Mouse (Mus musculus) mesoderm, embryonic 11.5 days (tissue): ENCODE results near the gene Unc5c.
A peak's percentile ranks its signal among the peaks of the same experiment; 100 is the strongest.

Experiments
- DNase-seq: peaks from one replicate; pipeline ENCODE4 v3.0.0-alpha.2; 2012; ENCODE audit warnings: low read depth, low spot score

Unc5c gene

DNA sequence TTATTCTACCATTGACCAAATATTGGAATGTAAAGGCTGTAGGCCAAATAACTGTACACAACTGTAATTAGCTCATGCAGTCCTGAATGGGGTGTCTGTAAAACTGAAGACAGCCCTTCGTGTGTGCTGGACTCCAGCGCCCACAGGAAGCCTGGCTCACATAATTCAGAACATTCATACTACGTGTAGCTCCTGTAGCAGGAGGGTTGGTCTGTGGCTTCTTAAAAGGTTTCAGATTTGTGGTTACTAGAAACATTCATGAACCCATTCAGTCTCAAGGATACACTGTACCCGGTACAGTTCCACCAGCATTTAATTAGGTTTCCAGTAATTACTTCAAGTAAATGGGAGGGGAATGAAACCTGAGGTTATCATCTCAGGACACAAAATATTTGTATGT is 246.6 kb downstream of the Unc5c start:
- DNase-seq = no peak

DNA sequence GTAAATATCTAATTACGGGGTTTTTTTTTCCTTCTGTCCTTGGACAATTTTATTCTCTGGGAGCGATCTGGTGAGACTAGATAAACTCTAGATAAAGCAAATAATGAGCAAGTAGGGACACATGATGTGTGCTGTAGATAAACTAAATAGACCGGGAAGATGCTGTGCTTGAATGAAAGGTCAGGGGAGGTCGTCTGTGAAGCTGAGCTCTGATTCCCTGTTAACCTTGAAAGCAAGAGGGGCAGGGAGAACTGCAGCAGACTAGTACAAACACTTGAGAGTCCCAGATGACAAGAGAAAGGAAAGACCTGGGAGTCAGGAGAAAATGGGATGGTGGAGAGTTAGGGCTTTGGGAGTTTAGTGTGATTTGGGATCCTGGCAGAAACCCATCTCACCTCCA is 251.4 kb downstream of the Unc5c start:
- DNase-seq = peak; percentile 16

DNA sequence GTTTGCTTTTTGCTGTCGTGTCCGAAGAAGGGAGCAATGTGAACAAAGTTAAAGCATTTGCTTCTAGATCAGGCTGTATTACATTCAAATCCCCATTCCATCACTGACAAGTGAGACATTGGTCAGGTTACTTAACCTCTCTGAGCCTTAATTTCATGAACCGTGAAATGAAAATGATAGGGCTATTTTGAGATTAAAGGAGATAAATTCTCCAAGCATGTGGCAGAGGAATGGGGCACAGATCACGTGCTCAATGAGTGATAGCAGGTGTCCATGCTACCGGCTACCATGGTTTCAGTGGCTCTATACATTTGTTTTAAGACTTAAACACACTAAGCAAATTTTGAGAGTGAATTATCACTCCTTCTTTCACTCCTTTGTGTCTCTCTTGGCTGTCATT is 254.0 kb downstream of the Unc5c start:
- no peak for DNase-seq

DNA sequence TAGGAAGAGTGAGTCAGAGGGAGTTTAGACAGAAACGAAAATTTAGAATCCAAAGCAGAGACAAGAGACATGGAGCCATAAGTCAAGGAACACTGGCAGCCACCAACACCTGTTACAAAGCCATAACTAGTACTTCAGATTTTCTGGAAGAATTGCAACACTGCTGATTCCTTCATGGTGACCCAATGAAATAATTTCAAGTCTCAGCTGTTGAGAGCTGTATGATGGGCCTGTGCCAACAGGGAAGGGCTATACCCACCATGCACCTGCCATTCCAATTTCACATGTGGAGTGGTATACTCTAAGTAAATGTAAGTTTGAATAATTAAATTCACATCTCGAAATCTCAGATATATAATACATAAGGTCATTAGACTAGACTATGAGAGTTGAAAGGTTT is 259.5 kb downstream of the Unc5c start:
- DNase-seq = no peak

DNA sequence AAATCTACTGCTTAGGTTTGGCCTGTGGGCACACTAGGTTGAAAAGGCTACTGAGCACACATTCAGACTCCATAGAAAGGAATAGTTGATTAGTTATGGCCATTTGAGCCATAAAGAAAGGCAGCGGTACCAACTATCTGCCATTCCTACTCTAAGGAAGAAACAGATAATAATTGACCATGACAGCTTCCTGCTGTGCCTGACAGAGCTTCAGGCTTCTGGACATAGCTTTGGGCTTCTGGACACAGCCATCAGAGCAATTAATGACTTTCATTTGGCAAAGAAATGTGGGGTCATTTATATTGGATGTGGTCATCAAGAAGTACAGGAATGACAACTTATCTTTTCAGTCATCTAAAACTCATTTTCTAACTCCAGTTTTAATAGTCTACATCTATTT is 260.4 kb downstream of the Unc5c start:
- peak; percentile 39 for DNase-seq

DNA sequence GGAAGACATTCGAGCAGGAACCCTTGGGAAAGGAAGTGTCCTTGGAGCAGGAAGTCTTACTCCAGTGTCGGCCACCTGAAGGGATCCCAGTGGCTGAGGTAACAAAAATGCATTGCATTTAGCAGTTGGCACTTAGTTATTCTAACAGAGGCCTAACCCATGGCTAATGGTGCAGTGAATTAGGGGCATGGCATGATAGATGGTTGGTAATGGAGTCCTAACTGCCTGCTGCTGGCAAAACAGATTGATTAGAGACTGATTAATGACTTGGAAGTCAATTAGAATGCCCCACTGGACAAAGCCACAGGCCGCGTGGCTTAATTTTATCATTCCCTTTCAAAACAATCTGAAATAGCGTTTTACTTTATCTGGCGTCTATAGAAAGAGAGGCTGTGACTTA is 268.8 kb downstream of the Unc5c start:
- peak; percentile 23 for DNase-seq

DNA sequence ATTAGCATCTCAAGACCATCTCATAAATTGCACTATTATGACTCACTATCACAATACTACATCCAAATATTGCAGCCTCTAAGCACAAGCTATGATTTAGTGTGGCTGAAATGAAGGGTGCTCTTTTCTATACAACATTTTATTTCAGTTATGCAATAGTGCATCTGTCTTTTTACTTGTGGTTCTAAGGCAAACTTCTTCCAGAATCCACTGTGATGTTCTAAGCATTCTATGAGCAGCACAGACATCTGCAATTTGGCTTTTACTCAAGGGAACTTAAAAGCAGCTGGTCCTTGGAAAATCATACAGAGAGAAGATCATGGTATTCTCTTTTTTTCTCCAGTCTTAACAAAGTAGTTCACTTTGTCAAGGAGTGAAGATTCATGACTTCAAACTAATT is 270.3 kb downstream of the Unc5c start:
- no peak for DNase-seq

DNA sequence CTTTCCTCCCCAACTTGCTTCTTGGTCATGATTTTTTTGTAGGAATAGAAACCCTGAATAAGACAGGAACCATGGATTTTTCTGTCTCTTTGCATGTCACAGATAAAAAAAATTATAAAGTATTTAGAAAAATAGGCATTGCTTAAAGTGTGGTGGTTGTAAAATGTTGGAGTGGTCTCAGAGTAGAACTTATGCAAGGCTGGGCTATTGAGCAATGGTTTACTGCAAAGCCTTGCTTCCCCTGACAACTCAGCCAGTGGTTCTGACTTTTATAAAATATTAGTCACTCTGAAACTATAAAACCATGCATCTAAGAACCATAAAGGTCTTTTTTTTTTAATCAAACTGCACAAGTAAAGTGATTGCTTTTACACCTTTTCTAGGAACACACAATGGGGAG is 280.3 kb downstream of the Unc5c start:
- DNase-seq = no peak

DNA sequence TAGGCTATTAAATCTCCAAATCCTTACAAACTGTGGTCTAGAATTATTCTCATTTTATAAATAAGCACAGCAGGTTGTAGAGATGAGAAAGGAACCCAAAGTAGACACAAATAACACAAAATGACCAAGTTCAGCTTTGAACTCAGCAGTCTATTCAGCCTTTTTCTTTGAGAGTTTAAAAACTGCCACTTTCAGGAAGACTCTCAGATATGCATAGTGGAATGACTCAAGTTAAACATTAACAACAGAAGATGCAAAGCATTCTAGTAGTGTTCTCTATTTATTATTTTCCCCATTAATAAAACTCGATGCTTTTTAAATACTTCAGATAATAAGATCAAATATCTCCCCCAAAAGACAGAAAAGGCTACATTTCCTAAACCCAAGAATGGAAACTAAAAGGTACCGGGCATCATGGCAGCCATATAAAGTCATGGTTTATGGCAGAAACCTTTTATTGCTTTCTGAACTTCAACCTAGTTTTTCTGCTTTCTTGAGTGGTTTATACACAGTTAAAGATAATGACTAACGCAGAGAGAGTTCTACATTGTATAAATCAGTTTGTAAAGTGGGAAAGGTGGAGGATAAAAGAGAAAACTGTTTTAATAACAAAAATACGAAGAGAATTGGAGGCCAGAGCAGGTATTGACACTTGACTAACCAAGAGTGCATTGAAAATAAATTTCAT is 283.8 kb downstream of the Unc5c start:
- DNase-seq = no peak

DNA sequence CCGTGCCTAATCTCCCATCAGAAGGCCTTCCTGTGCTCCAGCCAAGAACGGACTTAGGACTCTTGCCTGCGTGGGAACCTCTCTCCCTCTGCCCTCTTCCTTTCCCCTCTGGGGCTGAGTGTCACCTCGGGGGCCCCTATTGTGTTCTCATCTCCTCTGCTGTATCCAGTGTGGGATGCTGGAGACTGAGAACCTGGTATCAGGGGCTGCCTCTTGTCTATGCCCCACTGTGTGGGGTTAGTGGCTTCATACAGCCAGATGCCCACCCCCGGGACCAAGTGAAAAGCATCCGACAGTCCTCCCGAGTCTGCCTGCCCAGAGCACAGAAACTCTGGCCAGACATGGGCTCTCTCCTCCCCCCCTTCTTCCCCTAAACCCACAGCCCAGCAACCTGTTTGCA is 287.2 kb downstream of the Unc5c start:
- DNase-seq = no peak

DNA sequence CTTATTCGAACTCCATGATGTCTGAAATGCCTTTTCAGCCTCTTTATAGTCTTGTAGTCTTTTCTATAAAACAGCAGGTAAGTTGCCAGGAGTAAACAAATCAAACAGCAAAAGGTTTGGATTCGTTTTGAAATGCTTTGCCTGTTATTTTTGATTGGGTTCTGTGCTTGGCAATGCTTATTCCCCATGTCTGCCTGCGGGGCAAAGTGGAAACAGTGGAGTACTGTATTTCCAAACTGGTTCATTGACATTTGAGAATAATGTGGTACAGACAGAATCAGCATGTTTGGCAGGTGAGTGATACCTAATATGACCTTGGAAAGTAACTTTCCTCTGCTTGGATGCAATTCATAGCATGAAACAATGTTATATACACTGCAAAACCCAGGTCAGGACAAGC is 292.2 kb downstream of the Unc5c start:
- DNase-seq = no peak

DNA sequence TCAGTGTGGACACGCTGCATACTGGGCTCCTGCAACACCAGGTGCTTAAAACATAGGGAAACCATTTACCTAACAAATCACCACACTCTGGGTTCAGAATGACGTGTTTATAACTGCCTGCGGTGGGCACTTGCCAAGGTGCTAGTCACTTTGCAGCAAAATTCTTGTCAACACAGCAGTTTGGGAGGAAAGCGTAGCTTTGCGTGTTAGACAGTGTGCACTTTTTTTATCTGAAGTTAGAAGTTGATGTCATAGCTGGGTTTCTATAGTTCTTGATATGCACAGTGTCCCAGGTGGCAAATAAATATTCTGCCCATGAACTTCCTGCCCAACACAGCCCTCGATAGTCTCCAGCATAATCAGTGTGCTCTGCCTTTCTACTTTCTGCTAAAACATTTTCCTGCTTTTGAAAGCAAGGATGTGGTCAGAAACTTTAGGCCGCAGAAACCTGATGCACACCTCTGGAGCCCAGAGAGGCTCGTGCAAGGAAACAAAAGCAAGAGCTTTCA is 313.4 kb downstream of the Unc5c start:
- DNase-seq = no peak

DNA sequence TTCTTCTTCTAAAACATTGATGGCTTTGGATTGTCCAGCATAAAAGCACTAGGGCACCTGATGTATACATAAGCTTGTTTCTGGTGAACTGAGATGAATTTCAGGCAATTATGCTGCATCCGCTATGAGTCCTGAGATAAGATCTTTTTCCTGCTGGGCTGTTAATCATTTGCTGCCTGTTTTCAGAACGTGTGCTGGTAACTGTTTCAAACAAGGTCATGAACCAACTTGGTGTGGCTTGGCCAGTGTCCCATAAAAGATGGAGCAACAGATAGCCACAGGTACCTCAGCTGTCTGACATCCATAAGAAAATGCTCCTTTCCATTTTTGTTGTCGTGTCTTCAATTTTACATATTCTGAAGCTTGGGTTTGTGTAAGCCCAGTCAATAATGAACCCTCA is 314.2 kb downstream of the Unc5c start:
- no peak for DNase-seq

DNA sequence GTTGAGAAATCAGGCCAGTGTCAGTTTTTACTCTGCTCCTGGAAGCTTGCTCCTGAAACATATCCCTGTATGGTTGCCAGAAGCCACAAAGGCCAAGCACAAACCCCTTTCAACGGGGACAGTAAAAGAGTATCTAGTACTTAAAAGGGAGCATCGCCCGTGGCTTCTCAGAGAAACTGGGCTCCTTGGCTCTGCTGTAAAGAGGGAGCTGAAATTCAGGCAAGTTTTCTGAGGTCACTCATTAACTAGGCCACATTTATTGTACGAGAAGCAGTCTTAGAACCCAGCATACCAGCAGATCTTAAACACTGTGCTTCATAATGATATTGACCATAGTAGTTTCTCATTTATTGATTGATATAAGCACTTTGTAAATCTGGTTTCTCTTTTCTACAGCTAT is 317.5 kb downstream of the Unc5c start:
- DNase-seq = no peak

DNA sequence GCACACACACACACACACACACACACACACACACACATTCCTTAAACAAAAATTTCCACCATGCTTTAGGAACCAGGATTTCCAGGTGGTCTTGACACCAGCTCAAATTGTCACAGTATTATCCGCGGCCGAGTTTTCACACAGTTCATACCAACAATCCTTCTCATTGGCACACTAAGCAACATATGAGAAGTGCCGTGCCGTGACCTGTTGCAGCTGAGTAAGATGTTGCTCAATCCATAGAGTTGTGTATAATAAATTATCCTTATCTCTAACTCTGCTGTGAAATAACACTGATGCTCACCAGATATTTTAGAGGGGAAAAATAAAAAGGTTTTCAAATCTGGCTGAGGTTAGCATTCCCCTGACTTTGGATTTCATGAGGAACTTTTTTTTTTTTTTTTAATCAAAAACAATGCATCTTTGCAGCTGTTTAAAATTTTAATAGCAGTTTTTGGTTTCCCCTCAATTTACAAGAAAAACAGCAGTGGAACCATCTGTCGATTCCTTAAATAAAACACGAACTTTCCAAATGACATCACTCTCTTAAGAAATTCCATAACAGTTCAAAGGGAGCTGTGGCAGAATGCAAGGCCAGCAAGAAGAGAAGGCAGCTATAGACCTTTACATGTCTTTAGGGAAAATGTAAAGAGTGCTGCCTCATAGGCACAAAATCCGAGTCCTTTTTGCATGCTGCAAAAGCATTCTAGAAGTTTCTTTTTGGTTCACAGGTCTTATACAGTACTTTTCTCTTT is 326.2 kb downstream of the Unc5c start:
- no peak for DNase-seq

DNA sequence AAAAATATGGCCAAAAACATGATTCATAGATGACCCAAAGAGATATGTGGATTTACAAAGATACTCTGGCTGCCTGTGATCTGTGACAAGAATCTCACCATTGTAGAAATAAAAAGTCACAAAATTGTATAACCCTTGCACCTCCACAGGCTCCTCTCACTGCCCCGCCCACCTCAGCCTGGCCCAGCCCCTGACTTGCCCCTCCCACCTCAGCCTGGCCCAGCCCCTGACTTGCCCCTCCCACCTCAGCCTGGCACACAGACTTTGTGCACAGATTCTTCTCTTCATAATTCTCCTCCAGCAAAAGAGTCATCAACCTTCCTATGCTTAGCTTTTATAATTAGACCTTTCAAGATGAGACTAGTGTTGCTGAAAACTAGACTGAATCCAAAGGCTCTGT is 327.1 kb downstream of the Unc5c start:
- no peak for DNase-seq

DNA sequence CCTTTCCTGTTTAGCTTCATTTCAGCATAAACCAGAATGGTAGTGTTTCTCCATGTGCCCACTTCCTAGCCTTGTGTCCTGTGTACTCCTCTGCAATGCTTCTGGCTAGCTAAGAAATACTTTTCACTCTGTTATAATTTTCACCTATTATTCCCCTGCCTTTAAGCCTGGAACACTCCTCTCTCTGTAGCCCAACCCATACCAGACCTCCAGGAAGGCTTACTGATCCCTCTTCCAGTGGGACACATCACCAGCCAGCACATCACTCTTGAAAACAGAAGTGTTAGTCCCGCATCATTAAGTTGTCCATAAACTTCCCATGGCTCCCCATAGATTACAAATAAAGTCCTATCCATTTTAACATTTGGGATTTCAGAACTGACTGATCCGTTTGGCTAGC is 328.7 kb downstream of the Unc5c start:
- DNase-seq = no peak

DNA sequence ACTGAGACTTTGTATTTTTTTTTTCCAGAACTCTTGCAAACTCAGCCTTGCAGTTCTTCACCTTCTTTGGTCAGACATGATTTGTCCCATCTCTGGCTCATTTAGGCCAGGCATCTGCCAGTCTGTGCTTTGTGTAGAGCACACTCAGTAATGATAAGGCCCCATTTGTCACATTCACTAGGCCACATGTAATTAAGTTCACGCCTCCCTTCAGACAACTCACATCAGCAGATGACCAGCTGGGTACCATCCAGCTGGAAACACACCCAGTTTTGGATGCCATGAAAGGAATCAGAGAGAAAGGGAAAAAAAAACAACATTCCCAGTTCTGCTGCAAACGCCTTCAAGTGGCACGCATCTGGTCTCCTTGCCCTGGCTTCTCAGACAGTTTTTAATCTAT is 329.4 kb downstream of the Unc5c start:
- no peak for DNase-seq

DNA sequence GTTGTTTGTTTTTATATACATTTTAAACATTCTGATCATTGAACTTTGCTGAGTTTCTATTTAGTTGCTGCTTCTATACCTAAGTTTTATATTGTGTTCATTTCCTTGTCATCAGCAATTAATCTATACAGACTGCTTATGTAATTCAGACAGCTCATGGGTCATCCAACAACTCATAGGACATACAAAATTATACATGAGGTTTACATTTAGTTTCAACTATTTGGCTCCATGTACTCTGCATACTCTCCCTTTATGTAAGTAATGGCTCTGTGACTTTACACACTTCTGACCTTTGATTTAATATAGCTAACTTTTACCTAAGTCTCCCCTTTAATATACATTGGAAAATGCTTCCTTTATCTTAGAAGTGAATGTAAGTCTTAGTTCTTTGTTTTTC is 332.4 kb downstream of the Unc5c start:
- no peak for DNase-seq

DNA sequence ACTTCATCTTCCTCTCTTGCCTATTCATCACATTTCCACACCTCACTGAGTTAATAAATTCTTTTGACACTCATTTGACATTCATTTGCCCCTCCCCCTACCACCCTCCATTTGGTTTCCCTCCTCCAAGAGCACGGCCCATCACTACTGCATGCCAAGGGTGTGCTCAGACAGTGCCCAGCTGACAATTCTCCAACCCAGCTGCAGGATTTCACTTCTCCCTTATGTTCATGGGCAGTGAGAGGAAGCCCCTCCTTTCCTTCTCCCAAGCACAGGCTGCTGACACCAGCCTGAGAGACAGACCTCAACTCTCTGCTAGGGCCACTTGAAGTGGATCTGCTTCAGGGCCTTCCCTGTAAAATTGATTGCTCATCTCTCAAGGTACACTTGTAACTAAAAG is 332.8 kb downstream of the Unc5c start:
- DNase-seq = no peak

DNA sequence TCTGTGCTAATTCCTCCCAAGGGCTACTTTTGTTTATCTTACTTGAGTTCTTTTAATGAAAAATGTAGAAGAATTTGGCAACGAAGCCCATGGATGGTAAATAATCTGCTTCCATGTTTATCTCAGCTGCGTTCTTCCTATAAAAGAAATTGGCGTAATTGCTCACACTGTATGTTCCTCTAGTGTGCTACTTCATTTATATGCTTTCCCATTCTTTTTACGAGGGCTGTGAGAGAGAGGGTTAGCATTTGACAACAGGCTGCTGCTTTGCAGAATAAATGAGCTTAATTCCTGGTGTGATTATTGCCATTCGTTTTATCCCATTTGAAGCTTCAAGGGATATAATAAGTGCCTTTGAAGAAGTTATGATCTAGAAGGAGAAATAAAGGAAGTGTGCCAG is 339.1 kb downstream of the Unc5c start:
- DNase-seq = no peak

DNA sequence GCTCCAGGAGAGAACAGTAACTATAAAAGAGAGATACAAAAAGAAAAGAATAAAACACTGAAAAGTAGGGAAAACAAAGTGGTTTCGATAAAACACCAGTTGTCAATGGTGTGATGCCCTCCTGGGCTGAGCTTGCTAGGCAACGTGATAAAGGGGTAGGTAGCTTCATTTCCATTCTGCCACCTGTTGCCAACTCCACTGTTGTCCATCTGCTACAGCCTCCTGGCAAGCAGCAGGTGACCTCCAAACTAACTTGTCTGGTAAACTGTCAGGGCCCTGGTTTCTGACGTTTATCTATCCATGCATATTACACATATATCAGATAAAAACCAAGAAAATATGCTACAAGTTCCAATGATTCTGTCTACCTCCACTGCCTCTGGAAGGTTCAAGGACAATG is 344.6 kb downstream of the Unc5c start:
- no peak for DNase-seq

DNA sequence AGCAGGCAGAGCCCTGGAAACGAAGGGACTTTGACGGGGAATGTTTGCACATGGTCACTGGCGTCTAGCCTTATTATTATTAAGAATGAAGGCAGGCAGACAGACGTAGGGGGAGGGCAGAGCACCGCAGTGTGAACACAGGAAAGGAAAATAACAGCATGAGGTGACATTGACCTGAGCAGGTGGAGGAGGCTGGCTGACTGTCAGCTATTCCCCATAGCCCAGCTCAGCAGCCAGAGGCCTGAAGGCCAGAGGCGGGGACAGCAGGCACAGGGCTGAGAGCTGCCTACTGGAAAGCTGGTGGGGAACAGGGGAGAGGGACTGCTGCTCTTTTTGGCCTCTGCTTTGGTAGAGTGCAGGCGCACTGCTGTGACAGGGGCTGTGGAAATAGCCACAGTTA is 345.9 kb downstream of the Unc5c start:
- no peak for DNase-seq
